Mouse (Mus musculus) cortical plate, adult 2 months (tissue): ENCODE results near the gene Yeats2.

Experiments
- CTCF ChIP-seq: fragments of 200-500 bp; IDR thresholded peaks from 2 replicates; pipeline ENCODE4 v1.5.1; 2011; ENCODE audit warnings: mild to moderate bottlenecking, control low read depth, low read length; ENCODE audit not compliant: insufficient read depth; ENCODE audit errors: extremely low read depth
- POLR2A ChIP-seq: fragments of 200-500 bp; IDR thresholded peaks from 2 replicates; pipeline ENCODE4 v1.6.1; 2011; ENCODE audit warnings: mild to moderate bottlenecking, low read length, control low read depth; ENCODE audit not compliant: insufficient read depth; ENCODE audit errors: extremely low read depth

DNA sequence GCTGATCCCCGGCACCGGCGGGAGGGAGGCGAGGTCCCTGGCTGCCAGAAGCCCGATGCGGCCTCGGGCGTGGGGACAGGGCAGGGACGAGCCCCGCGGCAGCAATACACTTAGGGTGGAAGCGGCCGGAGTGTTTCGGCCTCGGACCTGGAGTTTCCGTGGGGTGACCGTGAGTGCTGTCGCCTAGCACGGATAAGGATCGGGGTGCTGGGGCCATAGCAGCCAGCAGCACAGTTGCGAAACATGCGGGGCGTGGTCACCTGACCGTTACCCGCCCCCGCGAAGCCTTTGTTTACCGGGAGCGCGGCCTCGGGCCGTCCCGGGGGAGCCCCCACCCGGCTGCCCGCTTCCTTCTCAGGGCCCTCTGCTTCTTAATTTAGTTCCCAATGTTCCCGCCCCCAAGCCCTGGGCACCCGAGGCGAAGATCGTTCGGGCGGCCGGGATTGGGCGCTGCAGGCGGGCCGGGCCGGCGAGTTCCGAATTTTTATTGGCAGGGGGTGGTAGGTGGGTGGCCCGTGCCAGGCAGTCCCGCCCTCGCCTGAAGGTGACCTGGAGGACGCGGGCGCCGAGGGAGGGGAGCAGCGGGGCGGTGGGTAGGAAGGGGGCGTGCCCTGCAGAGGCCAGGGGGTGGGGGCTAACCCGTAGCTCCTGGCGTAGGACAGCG is 43.0 kb upstream of the Yeats2 start:
- no peak for TF ChIP-seq CTCF
- TF ChIP-seq POLR2A = no peak
